ENCODE assay signal across 18 mouse cellular contexts in the genomic region with DNA sequence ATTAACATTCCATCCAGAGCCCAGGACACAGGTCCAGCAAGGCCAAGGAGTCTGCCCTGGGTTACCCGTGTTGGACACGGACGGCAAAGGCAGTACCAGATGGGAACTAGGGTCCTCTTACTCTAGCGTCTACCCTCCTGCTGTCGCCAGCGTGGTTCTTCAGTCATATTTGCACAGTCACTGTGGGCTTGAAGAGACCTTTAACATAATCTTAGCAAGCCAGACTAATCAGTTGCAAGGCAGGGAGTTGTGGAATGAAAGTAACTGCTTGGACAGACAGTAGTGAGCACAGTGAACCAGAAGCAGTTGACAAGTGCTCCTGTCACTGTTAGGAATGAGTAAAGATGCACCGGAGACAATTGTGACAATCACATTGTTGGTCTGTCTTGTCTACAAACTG.
"Had no signal": no experiment of that assay in that cellular context is flagged by ENCODE, and none has a peak within 500 bp of the region (broad histone marks: within the 10 kb centered on the region; RNA-seq: fewer than 3 reads in every experiment).

No protein-coding gene starts in this region.

- H3K36me3 ChIP-seq: liver, embryonic 13.5 days; liver, embryonic 15.5 days; lung, embryonic 15.5 days had no signal

- H3K9ac ChIP-seq: liver, embryonic 13.5 days; liver, embryonic 15.5 days; liver, postnatal 0 days; lung, embryonic 15.5 days; midbrain, embryonic 13.5 days; midbrain, embryonic 15.5 days; neural tube, embryonic 12.5 days; stomach, embryonic 15.5 days had no signal

- H3K4me3 ChIP-seq: liver, embryonic 13.5 days; liver, embryonic 15.5 days; lung, embryonic 15.5 days; midbrain, embryonic 13.5 days; midbrain, embryonic 15.5 days; neural tube, embryonic 12.5 days; stomach, embryonic 15.5 days had no signal

- ATAC-seq: liver, postnatal 0 days; lung, postnatal 0 days; midbrain, embryonic 15.5 days had no signal

- H3K27me3 ChIP-seq: liver, embryonic 13.5 days; liver, embryonic 15.5 days; lung, embryonic 15.5 days; midbrain, embryonic 13.5 days; midbrain, embryonic 15.5 days; neural tube, embryonic 12.5 days; stomach, embryonic 15.5 days had no signal

- H3K4me2 ChIP-seq: liver, embryonic 13.5 days; liver, embryonic 15.5 days; lung, embryonic 15.5 days; midbrain, embryonic 13.5 days; midbrain, embryonic 15.5 days; neural tube, embryonic 12.5 days; stomach, embryonic 15.5 days had no signal

- H3K4me1 ChIP-seq: liver, embryonic 13.5 days; liver, embryonic 15.5 days; lung, embryonic 15.5 days; midbrain, embryonic 13.5 days; midbrain, embryonic 15.5 days; neural tube, embryonic 12.5 days; stomach, embryonic 15.5 days had no signal

- H3K9me3 ChIP-seq: liver, embryonic 13.5 days; liver, embryonic 15.5 days; lung, embryonic 15.5 days; midbrain, embryonic 13.5 days; midbrain, embryonic 15.5 days; neural tube, embryonic 12.5 days; stomach, embryonic 15.5 days had no signal

- H3K27ac ChIP-seq: liver, embryonic 13.5 days; liver, embryonic 15.5 days; lung, embryonic 15.5 days; macrophage; midbrain, embryonic 15.5 days; stomach, embryonic 15.5 days; stomach, postnatal 0 days had no signal

- DNase-seq: liver, embryonic 13.5 days; liver, postnatal 0 days; lung, adult 2 months; lung, postnatal 14 days; lung, postnatal 36 days; right cerebral cortex, postnatal 14 days; thymus, adult 2 months; thymus, postnatal 25 days; thymus, postnatal 4 days had no signal
